Mouse (Mus musculus): ENCODE measurements at regions not wholly inside any gene's neighbourhood (a gene's known extent, or its start where the extent isn't known, plus 50 kb on each side); places are given as distances from the start of the nearest gene placed in this dataset.
A peak's percentile ranks its signal among the peaks of the same experiment; 100 is the strongest.

DNA sequence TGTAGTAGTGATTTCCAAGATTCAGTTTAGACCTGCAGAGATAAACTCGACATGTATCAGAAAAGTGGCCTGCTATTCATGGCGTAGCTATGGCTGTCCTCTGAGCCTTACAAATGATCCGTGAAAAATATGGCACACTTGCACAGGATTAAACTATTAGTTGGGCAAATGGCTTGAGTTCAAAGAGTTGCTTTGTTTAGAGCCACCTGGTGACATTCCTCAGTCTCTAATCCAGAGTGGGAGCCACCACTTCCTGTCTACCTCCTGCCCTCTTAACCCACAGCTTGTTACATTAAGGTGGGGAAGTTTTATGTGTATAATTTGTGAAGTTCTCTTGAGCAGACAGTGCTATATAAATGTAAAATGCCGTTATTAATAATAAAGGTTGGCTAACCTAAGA is 357.7 kb downstream of the Mtx2 start:
- no peak for TF ChIP-seq CTCF (IDR thresholded peaks at IDR 0.05; ENCODE audit: low read depth)
- Histone ChIP-seq H3K4me1 (ENCODE audit: insufficient read depth, low read length) (no peaks in the 10 kb centered on the region), H3K27ac (no peak overlapping the region), H3K4me2 (ENCODE audit: low read depth, low read length) (no peak overlapping the region), H3K9ac (replicated peaks; ENCODE audit: low read length) (no peak overlapping the region), H3K9me3 (ENCODE audit: low read length) (no peaks in the 10 kb centered on the region), H3K27me3 (ENCODE audit: insufficient read depth, low read length) (no peaks in the 10 kb centered on the region), H3K36me3 (ENCODE audit: insufficient read depth, low read length) (no peaks in the 10 kb centered on the region), H3K4me3 (ENCODE audit: low read length) (no peak overlapping the region)
- 48% methylated on average over 4 of the region's 4 CpGs for WGBS
- DNase-seq (ENCODE audit: low spot score) (no peak), ATAC-seq (no peak)

GRCm38 (mm10) chr2:75202587-75203220 is 377.1 kb downstream of the Mtx2 start:
- 61% methylated on average over 7 of the region's 7 CpGs for WGBS
- no peak for DNase-seq (ENCODE audit: low spot score)
- Histone ChIP-seq H3K4me3 (ENCODE audit: low read length) (no peak overlapping the region), H3K36me3 (ENCODE audit: insufficient read depth, low read length) (no peaks in the 10 kb centered on the region), H3K4me1 (ENCODE audit: insufficient read depth, low read length) (no peaks in the 10 kb centered on the region), H3K9me3 (ENCODE audit: low read length) (no peaks in the 10 kb centered on the region), H3K27ac (no peak overlapping the region), H3K27me3 (ENCODE audit: insufficient read depth, low read length) (no peaks in the 10 kb centered on the region), H3K4me2 (ENCODE audit: low read depth, low read length) (no peak overlapping the region), H3K9ac (replicated peaks; ENCODE audit: low read length) (no peak overlapping the region)
- no peak for ATAC-seq
- no peak for TF ChIP-seq CTCF (IDR thresholded peaks at IDR 0.05; ENCODE audit: low read depth)

DNA sequence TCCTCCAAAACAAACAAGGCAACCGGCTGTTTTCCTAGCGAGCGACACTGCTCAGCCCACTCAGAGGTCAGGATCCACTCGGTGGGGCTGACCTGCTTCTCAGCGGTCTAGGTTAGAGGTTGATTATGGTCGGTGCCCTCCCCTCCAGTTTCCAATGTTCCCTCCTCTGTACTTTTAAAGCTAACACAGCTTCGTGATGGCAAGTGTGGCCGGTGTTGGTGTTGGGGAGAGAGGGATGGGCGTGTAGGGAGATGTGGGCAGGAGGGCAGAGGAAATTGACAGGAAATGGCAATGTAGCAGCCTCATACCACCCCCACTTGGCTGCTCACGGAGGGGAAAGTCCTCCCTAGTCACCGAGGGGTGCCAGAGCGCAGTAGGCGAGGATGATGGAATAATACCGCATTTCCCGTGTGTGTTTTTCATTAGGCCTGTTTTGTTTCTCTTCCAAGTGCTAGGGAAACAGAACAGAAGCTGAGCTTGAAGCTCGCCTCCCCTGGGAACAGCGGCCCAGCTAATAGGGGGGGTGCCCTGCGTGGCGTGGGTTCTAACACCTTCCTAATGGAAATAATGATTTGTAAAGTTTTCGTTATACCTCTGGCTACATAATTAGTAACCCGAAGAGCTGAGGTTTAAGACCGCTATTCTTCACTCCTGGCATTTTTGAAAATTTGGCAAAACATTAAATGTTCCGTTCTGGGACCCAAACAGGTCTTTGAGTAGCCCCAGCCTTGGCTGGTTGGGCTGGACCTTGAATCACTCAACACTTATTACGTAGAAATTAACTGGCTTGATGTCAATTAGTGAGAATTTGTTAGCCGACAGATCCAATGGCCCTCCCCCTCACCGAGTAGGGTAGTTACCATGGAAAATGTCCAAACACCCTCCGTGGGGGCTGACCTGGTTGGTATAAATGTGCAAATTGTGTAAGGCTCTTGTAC is 383.5 kb downstream of the Mtx2 start:
- TF ChIP-seq CTCF (IDR thresholded peaks at IDR 0.05; ENCODE audit: low read depth), result no peak
- Histone ChIP-seq H3K9ac (replicated peaks; ENCODE audit: low read length) (no peak overlapping the region), H3K27me3 (ENCODE audit: insufficient read depth, low read length) (no peaks in the 10 kb centered on the region), H3K4me3 (ENCODE audit: low read length) (no peak overlapping the region), H3K4me1 (ENCODE audit: insufficient read depth, low read length) (peaks cover 6% of the 10 kb centered on the region; the same call in 1 of the 2 replicates), H3K27ac (no peak overlapping the region), H3K9me3 (ENCODE audit: low read length) (no peaks in the 10 kb centered on the region), H3K36me3 (ENCODE audit: insufficient read depth, low read length) (no peaks in the 10 kb centered on the region), H3K4me2 (ENCODE audit: low read depth, low read length) (0 out of 2 replicates have a peak overlapping the region, but pooled peaks have one; percentile 8)
- DNase-seq (ENCODE audit: low spot score), result peak; percentile 8
- 61% methylated on average over 27 of the region's 27 CpGs for WGBS
- no peak for ATAC-seq

GRCm38 (mm10) chr2:75209790-75210583 is 384.4 kb downstream of the Mtx2 start:
- Histone ChIP-seq H3K27ac (no peak overlapping the region), H3K36me3 (ENCODE audit: insufficient read depth, low read length) (no peaks in the 10 kb centered on the region), H3K4me2 (ENCODE audit: low read depth, low read length) (no peak overlapping the region), H3K9ac (replicated peaks; ENCODE audit: low read length) (no peak overlapping the region), H3K4me3 (ENCODE audit: low read length) (no peak overlapping the region), H3K9me3 (ENCODE audit: low read length) (no peaks in the 10 kb centered on the region), H3K4me1 (ENCODE audit: insufficient read depth, low read length) (peaks cover 6% of the 10 kb centered on the region; the same call in 1 of the 2 replicates), H3K27me3 (ENCODE audit: insufficient read depth, low read length) (no peaks in the 10 kb centered on the region)
- ATAC-seq (no peak), DNase-seq (ENCODE audit: low spot score) (peak; percentile 28)
- TF ChIP-seq CTCF (IDR thresholded peaks at IDR 0.05; ENCODE audit: low read depth), result no peak
- WGBS, result 55% methylated on average over 17 of the region's 17 CpGs

DNA sequence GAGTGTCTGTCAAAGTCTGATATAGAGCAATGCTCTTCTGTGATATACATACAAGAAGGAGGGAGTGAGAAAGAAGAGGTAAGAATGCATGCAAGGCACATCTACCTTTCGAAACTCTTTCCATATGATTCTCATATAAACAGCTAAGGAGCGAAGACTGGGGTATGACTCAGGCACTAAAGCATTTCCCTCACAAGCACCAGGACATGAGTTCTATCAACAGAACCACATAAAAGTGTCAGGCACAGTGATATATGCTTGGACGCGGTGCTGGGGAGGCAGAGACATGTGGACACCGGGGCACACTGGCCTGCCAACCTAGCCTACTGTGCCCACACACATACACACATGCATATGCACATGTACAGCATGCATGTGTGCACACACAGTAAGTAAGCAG is 391.3 kb downstream of the Mtx2 start:
- no peaks in the 10 kb centered on the region for H3K9me3 ChIP-seq (ENCODE audit: low read length)
- H3K36me3 ChIP-seq (ENCODE audit: insufficient read depth, low read length), result no peaks in the 10 kb centered on the region
- H3K4me2 ChIP-seq (ENCODE audit: low read depth, low read length), result no peak overlapping the region
- no peak overlapping the region for H3K9ac ChIP-seq (replicated peaks; ENCODE audit: low read length)
- ATAC-seq (no peak), DNase-seq (ENCODE audit: low spot score) (no peak)
- H3K4me1 ChIP-seq (ENCODE audit: insufficient read depth, low read length), result no peaks in the 10 kb centered on the region
- WGBS, result 95% methylated on average over 5 of the region's 5 CpGs
- no peaks in the 10 kb centered on the region for H3K27me3 ChIP-seq (ENCODE audit: insufficient read depth, low read length)
- no peak overlapping the region for H3K27ac ChIP-seq
- no peak for TF ChIP-seq CTCF (IDR thresholded peaks at IDR 0.05; ENCODE audit: low read depth)
- no peak overlapping the region for H3K4me3 ChIP-seq (ENCODE audit: low read length)

GRCm38 (mm10) chr2:75220775-75221359 is 395.3 kb downstream of the Mtx2 start:
- 38% methylated on average over 8 of the region's 8 CpGs for WGBS
- Histone ChIP-seq H3K9me3 (ENCODE audit: low read length) (no peaks in the 10 kb centered on the region), H3K4me2 (ENCODE audit: low read depth, low read length) (no peak overlapping the region), H3K4me1 (ENCODE audit: insufficient read depth, low read length) (no peaks in the 10 kb centered on the region), H3K27ac (no peak overlapping the region), H3K27me3 (ENCODE audit: insufficient read depth, low read length) (no peaks in the 10 kb centered on the region), H3K36me3 (ENCODE audit: insufficient read depth, low read length) (no peaks in the 10 kb centered on the region), H3K4me3 (ENCODE audit: low read length) (no peak overlapping the region), H3K9ac (replicated peaks; ENCODE audit: low read length) (no peak overlapping the region)
- DNase-seq (ENCODE audit: low spot score), result peak; percentile 19
- no peak for ATAC-seq
- no peak for TF ChIP-seq CTCF (IDR thresholded peaks at IDR 0.05; ENCODE audit: low read depth)

Data from hindbrain, postnatal 0 days (tissue).